Mouse (Mus musculus) lung, postnatal 25 days (tissue): ENCODE results near the gene Casz1.

Experiments used
- DNase-seq: peaks from one replicate; pipeline ENCODE4 v3.0.0; 2022; ENCODE audit warnings: low spot score

The Casz1 gene

DNA sequence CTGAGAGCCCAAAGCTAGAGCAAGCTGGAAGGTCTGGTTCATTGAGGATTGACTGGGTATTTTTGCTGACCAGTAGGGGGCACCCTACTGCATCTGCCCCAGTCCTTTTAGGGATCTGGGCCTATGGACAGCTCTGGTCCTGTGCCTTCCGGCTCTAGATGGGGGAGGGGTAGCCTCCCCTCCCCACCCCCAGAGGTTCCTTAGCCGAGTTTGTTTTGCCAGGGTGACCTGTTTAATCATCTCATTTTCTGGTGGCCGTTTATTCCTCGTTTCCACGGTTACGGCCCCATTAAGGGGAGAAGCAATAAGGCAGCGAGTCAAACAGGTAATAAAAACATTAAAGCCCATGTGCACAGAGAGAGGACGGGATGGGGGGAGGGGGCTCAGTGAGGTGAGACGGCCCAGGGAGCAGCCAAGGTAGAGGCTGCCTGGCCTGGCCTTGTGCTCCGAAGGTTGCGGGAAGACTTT is 104.0 kb downstream of the Casz1 start:
- no peak for DNase-seq

DNA sequence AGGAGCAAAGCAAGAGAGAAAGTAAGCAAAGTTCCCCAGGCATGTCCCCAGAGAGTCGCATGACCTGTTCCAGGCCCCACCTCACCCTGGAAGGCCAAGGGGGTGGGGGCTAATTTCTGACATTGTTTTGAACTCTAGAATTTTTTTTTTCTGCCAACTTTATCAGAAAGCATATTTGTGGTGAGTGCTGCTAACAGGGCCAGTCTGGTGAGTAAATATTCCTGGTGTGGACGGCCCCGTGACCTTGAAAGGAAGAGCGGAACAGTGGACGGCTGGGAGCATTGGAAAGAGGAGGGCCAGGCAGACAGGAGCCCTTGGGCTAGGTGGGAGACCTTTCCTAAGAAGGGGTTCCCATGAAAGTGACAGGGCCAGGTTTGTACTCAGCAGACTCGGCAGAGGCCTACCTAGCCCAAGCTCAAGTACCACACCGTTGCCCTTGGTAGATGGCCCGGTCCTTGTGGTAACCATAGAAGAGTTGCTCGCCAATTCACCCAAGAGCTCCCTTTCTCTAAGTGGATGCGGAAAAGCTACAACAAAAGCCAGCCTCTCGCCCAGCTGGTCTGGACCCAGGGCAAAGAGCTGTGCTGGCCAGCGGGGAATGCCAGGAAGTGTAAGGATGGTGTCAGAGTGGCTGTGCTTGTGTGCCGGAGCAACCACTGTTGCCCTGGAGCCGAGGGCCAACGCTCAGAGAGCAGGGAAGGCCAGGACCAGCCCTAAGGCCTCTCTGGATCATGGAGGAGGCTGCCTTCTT is 104.7 kb downstream of the Casz1 start:
- DNase-seq = peak; percentile 72

DNA sequence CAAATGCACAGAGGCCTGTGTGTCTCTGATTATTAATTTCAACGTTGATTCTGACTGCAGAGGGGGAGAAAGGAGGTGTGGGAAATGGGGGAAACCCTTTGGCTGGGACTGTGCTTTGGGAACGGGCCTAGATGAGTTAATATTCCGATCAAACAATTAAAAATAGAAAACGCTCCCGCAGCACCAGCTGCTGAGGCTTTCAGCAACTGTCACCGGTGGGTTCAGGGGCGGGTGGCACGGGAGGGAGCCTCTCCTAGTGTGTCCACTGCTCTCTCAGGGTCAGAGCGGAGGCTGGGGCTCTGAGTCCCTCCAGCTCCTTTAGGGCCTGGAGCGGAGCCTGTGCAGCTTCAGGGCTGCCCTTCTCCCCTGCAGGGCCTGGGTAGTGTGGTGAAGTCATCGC is 105.3 kb downstream of the Casz1 start:
- no peak for DNase-seq

DNA sequence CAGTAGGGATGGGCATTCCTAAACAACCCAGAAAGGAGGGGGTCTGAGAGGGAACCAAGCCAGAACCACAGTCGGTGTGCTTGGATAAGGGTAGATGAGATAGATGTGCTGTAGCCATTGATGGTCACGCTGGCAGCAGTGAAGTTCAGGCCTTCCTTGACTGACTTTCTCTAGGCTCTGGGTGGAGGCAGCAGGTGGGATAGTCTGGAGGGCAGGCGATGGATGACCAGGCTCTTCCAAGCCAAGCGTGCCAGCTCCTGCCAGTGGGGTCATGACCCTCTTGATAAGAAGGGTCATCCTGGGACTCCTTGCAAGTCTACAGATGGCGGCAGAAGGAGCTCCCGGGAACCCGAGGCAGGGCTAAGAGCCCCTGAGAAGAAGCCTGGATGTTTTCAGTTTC is 107.9 kb downstream of the Casz1 start:
- no peak for DNase-seq

DNA sequence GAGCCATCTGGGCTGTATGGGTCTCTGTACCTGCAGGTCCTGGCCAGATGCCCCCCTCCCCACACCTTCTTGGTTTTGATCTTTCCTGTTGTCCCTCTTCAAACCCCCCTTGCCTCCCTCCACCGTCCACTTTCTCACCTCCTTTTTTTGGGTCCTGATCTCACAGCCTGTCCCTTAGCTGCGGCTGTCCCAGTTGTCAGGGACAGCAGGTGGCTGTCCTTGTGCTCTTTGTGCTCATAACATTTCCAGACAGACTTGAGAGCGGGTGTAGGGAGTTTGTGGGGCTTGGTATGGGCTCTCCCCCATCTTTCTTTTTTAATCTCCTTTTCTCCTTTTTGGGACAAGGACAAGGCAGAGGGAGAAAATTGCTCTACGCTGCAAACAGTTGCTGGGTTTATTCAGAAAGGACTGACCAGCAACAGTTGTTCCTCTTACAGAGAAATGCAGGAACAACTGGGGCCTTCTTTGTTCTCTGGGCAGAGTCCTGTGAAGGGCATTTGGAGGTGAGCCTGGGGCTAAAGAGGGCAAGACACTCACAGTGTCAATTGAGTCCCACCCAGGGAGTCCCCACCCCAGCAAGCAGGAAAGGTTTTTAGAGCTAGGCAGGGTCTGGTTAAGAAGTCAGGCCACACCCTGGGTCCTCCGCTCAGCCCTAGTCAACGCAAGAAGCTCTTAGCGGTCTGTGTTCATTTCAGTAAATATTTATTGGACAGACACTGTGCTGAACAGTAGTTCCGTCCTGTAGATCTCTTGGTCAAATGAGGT is 108.8 kb downstream of the Casz1 start:
- DNase-seq = peak; percentile 59

DNA sequence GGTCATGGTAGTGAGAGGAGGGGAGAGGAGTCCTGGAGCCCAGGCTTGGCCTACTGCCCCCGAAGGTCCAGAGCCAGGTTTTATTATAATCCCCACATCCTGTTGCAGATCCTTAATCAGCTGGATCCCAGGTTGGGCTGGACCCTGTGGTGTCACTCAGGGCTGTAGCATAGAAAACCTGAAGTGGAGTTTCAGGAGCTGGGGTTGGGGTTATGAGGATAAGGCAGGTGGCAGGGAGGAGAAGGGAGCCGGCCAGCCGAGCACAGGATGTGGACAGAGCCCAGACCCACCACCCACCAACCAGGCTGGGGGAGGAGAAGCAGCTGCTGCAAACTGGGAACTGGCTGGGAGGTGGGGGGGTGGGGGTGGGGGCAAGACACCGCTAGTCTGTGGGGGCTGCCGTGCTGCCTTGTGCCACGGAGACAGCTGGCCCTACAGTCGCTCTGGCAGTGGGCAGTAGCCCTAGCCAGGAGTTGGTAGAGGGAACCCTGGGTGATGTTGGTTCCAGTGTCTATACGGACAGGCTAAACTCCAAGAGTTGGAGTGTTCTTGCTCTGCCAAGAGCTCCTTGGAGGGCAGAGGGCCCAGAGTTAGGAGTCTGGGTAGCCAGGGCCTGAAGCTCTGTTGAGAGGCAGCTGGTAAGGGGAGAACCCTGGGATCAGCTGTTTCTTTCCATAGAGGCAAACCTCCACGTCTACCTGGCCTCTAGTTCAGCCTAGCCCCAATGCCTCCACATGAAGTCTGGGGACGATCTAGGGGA is 110.8 kb downstream of the Casz1 start:
- DNase-seq = peak; percentile 75

DNA sequence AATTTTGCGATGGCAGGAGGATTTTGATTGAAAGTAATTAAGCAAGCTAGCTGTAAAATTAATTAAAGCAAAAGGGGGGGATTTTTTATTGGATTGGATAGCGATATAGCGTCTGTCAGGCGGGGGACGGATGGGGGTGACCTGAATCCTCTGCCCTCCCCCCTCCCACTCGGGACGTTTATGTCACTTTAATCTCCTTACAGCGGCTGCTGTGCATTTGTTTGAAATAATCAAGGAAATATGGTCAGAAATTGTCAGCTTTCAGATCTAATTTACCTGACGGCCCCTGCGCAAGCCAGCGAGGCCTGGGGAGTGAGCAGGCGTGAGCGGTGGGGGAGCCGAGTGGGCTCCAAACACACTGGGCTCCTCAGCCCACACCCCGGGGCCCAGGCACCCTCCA is 111.6 kb downstream of the Casz1 start:
- no peak for DNase-seq

DNA sequence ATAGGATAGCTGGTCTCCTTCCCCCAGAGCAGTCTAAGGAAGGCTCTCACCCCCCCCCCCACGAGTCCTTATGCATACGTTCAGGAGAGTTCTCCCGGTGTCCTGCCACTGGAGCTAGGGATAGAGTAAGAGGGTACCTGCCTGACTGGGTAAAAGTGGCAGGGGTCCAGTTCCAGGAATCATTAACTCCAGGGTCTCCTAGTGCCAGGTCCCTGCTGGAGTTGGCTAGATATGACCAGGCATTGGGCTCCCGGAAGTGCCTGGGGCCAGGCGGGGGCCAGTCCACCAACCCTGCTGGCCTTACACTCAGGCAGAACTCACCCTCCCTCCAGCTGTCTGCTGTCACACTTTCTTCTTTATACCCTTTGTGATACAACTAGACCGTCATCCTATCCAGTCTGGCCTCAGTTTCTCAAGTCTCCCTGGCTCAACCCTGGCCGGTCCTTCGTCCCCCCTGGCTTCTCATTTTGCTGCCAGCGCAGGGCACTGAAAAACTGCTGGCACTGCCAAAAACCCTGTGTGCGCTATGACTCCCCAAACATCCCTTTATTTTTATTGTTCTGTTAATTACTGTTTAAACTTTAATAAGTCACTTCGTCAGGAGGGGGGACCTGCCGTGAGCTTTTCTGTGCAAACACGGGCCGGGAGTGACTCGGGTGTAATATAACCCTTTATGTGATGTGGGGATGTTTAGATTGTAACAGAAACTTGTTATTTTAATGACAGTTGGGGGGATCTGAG is 114.6 kb downstream of the Casz1 start:
- DNase-seq = no peak

DNA sequence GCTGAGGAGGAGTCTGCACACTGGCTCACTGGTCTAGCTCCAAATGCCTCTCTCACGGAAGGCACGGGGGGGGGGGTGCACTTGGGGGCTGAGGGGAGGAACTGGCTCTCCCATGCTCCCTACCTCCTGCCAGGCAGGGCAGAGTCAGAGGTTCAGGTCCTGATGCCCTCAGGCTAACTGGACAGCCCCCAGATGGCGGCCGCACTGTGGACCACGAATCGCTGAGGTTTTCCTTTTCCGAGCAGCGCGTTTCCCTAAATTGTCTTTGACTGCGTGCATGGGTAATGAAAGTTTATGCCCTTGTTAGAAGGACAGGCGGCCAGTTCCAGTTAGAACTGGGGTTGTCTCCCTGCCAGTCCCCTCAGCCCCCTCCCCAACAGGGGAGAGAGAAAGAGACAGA is 116.4 kb downstream of the Casz1 start:
- DNase-seq = no peak

DNA sequence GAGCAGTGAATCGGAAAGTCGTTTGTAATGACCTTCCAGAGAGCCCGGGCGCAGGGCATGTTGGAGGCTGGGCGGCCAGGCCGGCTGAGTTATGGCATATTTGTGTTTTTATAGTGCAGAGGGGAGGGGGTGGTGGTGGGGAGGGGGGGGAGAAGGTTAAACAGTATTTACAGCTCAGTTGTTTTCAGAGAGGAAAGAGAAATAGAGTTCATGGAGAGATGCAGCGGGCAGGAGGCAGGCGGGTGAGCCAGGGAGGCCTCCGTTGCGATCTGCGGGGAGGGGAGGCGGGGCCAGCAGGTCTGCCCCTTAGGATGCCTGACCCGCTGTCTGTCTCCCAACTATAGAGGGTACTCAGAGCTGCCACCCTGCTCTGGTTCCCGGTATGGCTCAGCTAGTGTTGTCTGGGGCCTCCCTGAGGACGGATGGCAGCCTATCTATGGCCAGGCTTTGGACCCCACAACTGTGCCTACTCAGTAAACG is 118.0 kb downstream of the Casz1 start:
- no peak for DNase-seq

DNA sequence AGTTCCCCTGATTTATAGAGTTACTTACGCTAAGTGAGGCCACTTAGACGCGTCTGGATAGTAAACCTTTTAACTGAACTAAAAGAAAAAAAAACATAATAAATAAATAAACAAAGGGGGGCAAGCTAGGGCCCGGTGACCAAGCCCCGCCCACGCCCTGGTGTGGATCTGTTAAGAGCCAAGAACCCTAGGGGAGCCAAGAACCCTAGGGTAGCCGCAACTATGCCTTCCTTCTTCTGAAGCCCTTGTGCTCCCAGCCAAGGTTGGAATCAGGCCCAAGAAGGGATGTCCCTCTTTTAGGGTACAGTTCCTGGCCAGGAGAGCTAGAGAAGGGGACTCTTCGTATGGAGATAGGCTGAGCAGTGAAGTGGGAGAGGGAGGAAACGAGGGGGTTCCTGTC is 119.2 kb downstream of the Casz1 start:
- DNase-seq = no peak

DNA sequence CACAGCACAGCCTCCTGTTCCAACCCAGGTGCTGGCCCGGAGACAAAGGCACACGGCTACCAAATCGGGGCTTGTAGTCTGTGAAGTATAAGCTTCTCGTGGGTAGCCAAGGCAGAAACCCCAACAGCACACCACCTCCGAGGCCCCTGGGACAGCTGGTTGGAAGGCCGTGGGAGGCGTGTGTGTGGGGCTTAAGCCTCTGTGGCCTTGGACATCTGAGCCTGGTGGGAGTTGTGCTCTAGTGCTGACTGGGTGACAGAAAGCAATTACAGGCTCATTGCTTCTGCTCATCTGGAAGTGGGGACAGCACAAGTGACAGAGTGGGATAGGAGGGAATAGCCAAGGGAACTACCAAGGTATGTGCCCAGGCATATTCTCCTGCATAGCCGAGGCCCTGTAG is 119.7 kb downstream of the Casz1 start:
- DNase-seq = no peak

DNA sequence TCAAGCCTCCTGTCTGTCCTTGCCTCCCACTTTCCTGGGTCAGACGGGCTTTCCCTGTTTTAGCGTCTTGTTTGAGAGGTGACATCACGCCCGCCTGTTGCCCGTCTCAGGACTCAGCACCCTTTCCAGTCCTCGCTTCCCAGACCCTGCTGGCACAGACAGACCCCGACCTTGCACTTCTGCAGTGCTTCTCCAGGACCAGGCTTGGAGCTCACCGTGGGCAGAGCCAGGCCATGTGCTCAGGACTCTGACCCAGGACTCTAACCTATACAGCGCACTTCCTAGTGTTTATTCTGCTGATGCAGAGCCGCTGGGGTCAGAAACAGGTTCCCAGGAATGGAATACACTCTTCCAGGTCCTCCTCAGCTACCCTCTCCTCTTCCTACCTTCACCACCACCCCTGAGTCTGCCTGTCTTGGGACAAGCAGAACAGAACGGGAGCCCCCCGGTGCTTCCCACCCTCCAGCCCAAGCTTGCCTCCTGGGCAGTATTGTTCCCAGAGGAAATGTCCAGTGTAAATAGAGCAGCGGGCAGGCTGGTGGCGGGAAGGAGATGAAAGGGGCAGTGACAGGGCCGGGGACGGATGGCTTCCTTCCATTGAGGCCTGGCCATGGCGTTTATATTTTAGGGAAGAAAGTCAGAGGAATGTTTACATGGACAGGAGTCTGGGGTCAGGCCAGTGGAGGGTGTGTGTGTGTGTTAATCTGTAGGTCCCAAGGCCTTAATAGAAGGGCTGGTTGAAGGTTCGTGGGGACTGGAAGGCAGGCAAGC is 121.5 kb downstream of the Casz1 start:
- peak; percentile 86 for DNase-seq

DNA sequence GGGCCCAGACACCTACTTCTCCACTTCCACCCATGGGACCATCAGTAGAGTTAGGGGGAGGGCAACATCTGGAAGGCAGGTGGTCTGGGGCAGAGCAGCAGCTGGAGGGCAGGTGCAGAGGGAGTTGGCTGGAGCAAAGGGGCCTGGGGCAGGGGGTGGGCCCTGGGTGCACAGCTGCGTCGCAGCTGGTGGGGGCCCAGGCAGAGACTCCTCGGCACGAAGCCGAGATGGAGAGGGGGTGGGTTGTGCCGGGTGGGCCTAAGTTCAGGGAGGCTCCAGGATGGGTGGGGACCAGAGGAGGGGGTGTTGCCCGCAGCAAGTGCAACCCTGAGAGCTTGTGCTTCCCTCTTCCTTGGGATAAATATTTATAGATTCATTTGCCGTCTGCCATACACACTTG is 122.2 kb downstream of the Casz1 start:
- DNase-seq = peak; percentile 76

DNA sequence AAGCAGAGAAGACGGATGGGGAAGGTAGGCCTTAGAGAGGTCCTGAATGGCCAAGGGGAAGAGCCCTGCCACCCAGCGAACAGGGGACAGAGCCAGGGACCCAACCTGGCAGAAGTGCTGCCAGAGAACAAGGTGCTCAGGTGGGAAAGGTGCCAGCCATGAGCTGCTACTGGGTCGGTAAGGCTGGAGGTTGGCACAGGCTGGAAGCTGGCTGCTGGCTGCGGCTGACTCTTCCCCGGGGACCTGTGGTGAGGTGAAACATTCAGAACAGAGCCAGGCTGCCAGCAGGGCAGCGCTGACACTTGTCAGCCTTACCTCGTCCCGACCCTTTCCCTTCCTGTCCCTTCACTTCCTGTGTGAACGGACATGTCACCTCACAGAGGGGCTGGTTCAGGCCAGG is 124.1 kb downstream of the Casz1 start:
- no peak for DNase-seq

DNA sequence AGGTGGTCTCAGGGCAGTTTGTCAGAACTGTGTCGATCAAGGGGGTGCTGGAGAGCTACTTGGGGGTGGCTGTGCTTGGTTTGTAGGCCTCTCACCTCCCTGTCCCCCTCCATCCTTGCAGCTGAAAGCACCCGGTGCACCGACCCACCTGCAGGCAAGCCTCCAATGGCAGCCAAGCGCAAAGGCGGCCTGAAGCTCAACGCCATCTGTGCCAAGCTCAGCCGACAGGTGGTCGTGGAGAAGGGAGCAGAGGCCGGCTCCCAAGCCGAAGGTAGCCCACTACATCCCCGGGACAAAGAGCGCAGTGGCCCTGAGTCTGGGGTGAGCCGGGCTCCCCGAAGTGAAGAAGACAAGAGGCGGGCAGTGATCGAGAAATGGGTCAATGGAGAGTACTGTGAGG is 124.6 kb downstream of the Casz1 start:
- DNase-seq = no peak

DNA sequence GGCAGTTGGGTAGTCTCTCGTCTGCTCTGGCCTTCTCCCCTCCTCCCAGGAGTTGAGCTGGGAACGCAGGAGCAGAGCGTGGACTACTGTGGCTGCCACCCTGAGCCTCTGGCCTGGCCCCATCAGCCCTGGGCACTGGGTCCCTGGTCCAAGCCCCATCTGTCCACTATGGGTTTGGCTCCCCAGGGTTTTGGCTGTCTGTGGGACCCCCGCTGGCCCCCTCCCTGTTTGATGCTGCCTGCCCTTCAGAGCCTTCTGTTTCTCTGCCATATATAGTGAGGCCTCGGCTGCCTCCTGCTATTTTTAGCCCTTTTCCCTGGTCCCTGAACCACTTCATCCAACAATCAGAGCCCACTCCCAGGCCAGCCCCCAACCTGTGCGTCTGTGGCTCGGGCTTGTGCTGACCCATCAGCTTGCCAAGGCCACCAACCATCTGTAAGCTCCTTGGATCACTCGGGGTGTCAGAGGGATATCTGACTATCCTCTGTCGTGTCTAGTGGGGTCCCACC is 126.5 kb downstream of the Casz1 start:
- no peak for DNase-seq

DNA sequence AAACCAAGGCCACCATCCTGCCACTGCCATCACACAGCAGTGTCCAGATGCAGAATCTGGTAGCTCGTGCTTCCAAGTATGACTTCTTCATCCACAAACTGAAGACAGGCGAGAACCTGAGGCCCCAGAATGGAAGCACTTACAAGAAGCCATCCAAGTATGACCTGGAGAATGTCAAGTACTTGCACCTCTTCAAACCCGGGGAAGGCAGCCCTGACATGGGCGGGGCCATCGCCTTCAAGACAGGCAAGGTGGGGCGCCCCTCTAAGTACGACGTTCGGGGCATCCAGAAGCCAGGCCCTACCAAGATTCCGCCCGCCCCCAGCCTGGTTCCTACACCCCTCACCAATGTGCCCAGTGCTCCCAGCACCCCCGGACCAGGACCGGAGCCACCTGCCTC is 128.9 kb downstream of the Casz1 start:
- DNase-seq = no peak

DNA sequence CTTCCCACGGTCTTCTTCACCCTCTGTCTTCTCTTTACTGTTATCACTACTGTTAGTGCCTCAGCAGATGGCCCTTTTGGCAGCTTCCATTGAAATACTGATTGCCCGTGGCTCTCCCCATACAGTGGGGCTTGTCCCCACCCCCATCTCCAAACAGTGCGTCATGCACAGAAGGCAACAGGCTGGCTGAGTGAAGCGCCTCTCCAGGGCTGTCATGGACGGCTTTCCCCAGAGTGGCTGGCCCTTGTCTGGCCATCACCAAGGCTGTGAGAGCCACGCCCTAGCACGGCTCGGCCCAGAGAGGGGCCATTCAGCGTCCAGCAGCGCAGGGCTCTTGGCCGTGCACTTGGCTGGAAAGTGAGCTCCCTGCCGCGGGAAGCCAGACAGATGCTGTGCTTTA is 131.0 kb downstream of the Casz1 start:
- DNase-seq = peak; percentile 54

DNA sequence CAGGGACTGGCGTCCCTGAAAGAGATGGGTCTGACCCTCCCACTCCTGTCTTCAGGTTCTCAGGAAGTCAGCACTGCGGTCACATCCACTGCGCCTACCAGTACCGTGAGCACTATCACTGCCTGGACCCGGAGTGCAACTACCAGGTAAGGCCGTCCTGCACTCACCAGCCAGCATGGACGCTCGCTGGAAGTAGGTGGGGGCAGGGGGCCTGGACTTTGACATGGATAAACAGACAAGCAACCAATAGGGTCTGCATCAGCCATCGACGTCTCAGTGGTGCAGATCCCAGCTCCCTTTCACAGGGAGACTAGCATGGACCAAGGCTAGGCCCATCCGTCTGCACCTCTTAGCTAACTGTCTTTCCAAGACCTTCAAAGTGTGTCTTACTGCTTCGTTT is 131.9 kb downstream of the Casz1 start:
- no peak for DNase-seq

DNA sequence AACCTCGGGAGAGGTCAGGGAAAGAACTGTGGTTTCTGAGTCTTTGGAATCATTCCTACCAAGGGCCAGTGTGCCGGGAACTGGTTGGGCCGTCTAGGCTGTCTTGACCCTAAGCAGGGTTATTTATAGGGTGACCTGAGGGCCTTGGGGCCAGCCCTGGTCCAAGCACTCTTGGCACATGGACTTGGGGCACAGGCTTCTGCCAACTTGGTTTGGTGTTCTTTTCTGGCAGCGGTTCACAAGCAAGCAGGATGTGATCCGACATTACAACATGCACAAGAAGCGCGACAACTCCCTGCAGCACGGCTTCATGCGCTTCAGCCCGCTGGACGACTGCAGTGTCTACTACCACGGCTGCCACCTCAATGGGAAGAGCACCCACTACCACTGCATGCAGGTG is 132.5 kb downstream of the Casz1 start:
- peak; percentile 59 for DNase-seq
